Mouse (Mus musculus): ENCODE measurements around the gene Kcnj6. TPM values are rescaled to one million over a fixed set of nuclear protein-coding genes. Genes with fewer than 3 reads are reported as not detected.
A peak's percentile ranks its signal among the peaks of the same experiment; 100 is the strongest.
"Not testable (repeated sequence)": the region's sequence is repeated elsewhere in the genome, so short reads cannot be mapped to it uniquely, and the experiment has no call there.

Kcnj6 gene
- total RNA-seq, 2 experiments from 2014 or later: 77.0 to 103 TPM

- intact Hi-C loops (cut with DNase I): no loop called here
- DNase-seq (ENCODE audit: low spot score in 2 of 2): no peak
Measured at GRCm38 (mm10) chr16:94865796-94866195, 131.7 kb downstream of the Kcnj6 start.

DNA sequence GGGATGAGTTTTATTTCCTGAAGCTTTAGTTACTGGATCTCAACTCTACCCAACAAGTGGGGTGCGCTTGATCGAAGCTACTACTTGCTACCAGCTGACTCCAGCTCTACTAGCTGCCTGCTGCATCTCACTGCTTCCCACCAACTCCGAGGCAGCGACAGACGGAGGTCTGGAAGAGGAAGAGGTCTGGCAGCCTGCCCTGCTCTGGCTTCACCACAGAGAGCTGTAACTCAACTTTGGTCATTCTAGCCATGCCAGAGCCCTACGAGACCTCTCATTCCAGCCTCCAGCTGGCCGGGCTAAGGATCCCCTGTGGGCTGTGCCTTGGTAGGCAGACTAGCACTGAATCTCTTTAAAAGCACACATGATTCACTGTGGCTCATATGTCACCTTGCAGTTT, 132.4 kb downstream of the Kcnj6 start:
- intact Hi-C loops (cut with DNase I): no loop called here
- no peak for DNase-seq (ENCODE audit: low spot score in 2 of 2)

DNA sequence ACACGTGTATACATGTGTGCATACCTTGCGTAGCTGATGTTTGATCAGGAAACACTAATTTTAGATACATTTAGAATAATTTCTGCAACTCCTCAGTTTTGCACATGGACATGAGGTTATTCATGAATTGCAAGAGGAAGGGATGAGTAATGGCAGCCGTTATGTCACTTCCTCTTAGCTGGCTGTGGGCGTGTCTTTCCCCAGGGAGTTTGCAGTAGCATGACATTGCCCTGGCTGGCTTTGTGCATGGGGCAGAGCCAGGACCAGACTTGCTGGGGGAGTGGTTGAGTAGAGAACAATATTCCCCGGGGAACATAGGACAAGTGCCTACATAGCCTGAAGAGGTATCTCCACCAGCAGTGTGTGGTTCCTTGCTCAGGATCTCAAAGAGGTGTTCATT, 134.0 kb downstream of the Kcnj6 start:
- intact Hi-C loops (cut with DNase I): no loop called here
- DNase-seq (ENCODE audit: low spot score in 2 of 2): no peak

DNA sequence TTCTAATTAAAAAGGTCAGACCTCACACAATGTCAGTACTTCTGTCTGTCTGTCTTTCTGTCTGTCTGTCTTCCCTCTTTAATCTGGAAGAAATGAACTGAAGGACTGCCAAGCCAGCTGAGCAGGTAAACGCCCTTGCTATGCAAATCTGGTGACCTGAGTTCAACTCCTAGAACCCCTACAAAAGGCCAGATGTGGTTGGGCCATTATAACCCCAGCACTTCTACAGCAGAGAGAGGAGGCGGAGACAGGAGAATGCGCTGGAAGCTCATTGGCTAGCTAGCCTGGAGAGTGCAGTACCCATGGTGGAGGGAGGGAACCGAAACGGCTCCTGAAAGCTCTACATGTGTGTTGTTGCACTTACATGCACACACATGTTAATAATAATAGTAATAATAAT, 141.5 kb downstream of the Kcnj6 start:
- intact Hi-C loops (cut with DNase I): no loop called here
- no peak for DNase-seq (ENCODE audit: low spot score in 2 of 2)

- peak in 1 of 2 experiments; percentile 54 for DNase-seq (ENCODE audit: low spot score in 2 of 2)
- intact Hi-C loops (cut with DNase I): no loop called here
Measured at GRCm38 (mm10) chr16:94852407-94853160, 144.9 kb downstream of the Kcnj6 start.

- intact Hi-C loops (cut with DNase I): no loop called here
- peak; percentile 46 to 54 for DNase-seq (ENCODE audit: low spot score in 2 of 2)
Measured at GRCm38 (mm10) chr16:94850393-94850792, 147.1 kb downstream of the Kcnj6 start.

DNA sequence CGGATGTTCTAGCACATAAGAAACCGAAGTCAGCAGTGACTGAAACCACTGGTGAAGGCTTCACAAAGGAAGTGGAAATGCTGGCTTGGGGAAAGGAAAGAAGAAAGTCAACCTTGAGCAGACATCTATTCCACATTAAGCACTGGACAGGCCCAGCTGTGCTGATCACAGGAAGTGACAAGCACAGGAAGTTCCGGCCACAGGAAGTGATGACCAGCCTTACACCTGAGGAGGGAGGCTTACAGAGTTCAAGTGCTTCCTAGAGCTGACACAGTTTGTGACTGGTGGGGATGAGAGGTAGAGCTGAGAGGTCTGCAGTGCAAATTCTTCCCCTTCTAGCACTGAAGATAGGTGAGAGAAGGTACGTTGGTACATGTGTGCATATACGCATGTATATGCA, 151.5 kb downstream of the Kcnj6 start:
- no peak for DNase-seq (ENCODE audit: low spot score in 2 of 2)
- intact Hi-C loops (cut with DNase I): no loop called here

GRCm38 (mm10) chr16:94844769-94845168, 152.7 kb downstream of the Kcnj6 start:
- intact Hi-C loops (cut with DNase I): no loop called here

DNA sequence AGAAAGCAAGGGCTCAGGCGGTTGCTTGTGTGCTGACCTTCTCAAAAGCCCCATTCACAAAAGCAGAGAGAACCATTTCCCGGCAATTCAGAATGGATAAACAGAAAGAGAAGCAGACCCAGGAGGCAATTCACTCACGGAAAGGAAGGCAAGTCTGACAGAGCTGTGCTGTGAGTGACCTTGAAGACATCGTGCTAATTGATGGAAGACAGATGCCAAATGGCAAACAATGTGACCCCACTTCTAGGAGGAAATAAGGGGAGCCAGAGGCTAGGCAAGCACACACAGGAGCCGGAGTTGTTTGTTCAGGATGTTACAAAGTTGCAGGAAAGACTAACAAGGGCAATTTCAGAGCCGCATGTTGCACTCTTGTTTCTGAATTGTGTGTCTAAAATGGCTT, 158.1 kb downstream of the Kcnj6 start:
- DNase-seq (ENCODE audit: low spot score in 2 of 2): no peak
- intact Hi-C loops (cut with DNase I): no loop called here

More at GRCm38 (mm10) chr16:94844769-94845168, 152.7 kb downstream of the Kcnj6 start:
- DNase-seq (ENCODE audit: low spot score in 2 of 2): no peak

- intact Hi-C loops (cut with DNase I): no loop called here
- DNase-seq (ENCODE audit: low spot score in 2 of 2): no peak
Measured at GRCm38 (mm10) chr16:94837881-94838280, 159.6 kb downstream of the Kcnj6 start.

DNA sequence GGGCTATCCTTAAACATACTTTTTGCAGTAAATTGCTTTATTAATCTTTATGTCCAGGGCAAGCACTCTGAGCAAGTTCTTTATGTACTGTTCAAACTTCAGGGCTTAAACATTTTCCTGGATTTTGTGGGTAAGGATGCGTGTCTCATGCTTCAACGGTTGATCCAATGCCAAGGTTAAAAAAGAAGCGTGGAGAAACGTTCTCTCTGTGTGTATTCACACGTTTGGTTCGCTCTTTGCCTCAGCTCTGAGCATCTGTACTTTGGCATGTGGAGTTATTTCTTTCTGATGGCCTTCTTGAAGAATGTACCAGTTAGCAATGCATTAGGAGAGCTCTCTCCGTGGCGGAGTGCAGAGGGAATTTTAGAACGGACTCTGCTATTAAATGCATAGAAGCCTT, 163.0 kb downstream of the Kcnj6 start:
- intact Hi-C loops (cut with DNase I): no loop called here
- DNase-seq (ENCODE audit: low spot score in 2 of 2): no peak

DNA sequence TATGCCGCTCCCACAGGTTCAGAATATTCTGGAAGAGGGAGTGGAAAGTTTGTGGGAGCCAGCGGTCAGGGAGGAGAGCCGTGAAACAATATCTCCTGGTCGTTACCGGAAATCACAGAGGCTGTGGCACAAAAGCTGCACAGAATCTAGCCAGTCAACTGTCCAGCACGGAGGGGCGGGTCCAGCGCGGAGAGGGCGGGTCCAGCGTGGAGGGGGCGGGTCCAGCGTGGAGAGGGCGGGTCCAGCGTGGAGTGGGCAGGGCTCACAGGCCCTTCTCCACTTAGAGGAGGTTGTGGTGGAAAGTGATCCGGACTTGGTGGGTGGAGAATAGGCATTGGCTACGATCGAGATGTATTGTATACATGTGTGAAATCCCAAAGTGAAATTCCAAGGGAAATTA, 169.3 kb downstream of the Kcnj6 start:
- DNase-seq (ENCODE audit: low spot score in 2 of 2): no peak
- intact Hi-C loops (cut with DNase I): no loop called here

DNA sequence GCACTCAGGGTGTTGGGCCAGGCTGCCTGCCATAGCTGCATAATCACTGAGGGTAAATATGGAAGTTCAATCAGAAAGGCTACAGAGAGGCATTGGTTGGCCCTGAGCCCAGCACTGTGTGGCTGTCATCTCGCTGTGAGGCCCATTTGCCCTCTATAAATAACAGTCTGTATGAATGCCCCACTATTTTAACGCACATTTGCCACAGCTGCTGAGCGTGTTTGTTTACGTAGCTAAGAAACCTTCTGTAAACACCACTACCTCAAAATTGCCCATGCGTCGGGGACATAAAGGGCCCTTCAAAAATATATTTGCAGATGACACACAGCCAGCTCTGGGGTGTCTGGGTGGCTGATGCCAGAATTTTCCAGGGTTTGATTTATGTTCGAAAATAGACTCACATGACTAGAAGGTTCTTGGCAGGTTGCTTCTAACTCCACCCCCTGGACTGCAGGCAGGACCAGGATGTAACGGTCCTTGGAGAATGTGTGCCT, 170.4 kb downstream of the Kcnj6 start:
- intact Hi-C loops (cut with DNase I): no loop called here
- DNase-seq (ENCODE audit: low spot score in 2 of 2): peak in 1 of 2 experiments; percentile 33

- intact Hi-C loops (cut with DNase I): no loop called here
- peak in 1 of 2 experiments; percentile 26 for DNase-seq (ENCODE audit: low spot score in 2 of 2)
Measured at GRCm38 (mm10) chr16:94825274-94825673, 172.2 kb downstream of the Kcnj6 start.

DNA sequence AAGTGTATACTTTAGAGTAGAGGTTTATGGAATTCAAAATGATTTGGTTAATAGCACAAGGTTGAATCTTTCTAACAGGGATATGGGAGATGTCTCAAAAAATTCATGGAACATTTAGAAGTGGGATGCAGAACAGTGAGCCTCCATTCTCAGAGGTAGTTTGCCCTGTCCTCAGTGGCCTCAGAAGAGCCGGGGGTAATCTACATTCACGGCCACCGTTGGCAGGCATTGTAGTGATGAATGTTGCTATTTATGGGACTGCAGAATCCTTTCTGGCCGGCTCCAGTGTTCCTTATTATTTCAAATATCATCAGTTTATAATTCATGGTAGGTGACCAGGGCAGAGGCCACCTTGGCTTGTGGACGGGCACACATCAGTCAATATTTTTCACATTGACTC, 174.9 kb downstream of the Kcnj6 start:
- intact Hi-C loops (cut with DNase I): no loop called here
- no peak for DNase-seq (ENCODE audit: low spot score in 2 of 2)

GRCm38 (mm10) chr16:94821610-94822009, 175.9 kb downstream of the Kcnj6 start:
- intact Hi-C loops (cut with DNase I): no loop called here
- peak; percentile 31 to 35 for DNase-seq (ENCODE audit: low spot score in 2 of 2)

- DNase-seq (ENCODE audit: low spot score in 2 of 2): peak; percentile 17 to 46
- intact Hi-C loops (cut with DNase I): loop anchor here (2.0 to 5.0 kb wide), 3 partner anchors 66 to 180 kb away; partner anchors contain the start of gene Kcnj6
Measured at GRCm38 (mm10) chr16:94816391-94816790, 181.1 kb downstream of the Kcnj6 start.

- intact Hi-C loops (cut with DNase I): loop anchor here (2.0 to 5.0 kb wide), 3 partner anchors 66 to 181 kb away; partner anchors contain the start of gene Kcnj6
- DNase-seq (ENCODE audit: low spot score in 2 of 2): no peak
Measured at GRCm38 (mm10) chr16:94815891-94816290, 181.6 kb downstream of the Kcnj6 start.

GRCm38 (mm10) chr16:94809286-94809685, 188.2 kb downstream of the Kcnj6 start:
- intact Hi-C loops (cut with DNase I); DNase-seq (ENCODE audit: low spot score in 2 of 2): not testable (repeated sequence)

DNA sequence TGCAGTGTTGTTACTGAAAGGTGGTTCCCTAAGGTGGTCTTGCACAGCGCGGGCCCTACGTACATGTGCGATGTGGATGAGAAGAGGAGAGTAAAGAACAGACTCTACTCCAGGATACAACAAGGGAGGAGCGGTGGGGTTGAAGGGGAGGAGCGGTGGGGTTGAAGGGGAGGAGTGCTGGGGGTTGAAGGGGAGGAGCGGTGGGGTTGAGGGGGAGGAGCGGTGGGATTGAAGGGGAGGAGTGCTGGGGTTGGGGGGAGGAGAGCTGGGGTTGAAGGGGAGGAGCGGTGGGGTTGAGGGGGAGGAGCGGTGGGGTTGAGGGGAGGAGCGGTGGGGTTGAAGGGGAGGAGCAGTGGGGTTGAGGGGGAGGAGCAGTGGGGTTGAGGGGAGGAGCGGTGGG, 199.3 kb downstream of the Kcnj6 start:
- intact Hi-C loops (cut with DNase I): no loop called here
- no peak for DNase-seq (ENCODE audit: low spot score in 2 of 2)

DNA sequence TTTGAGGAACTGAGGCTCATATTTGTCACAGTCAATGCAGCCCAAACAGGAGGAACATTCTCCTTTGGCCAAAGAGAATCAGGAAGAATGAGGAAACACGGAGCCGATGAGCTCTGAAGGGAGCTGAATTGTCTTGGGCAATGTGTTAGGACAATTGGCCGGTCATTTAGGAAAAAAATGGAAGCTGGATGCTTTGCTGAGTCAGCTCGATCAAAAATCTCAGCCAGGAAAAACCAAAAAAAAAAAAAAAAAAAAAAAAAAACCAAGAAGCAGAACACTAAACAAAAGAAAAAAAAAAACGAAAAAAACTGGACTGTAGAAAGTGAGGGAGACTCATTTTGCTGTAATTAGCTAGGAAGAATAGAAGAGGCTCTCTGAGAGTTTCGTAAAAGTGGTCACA, 200.1 kb downstream of the Kcnj6 start:
- no peak for DNase-seq (ENCODE audit: low spot score in 2 of 2)
- intact Hi-C loops (cut with DNase I): no loop called here
